Mouse (Mus musculus): ENCODE data around the gene Prdm16. TPM values are rescaled to one million over a fixed set of nuclear protein-coding genes. Genes with fewer than 3 reads are reported as not detected.

Prdm16 gene
- polyA plus RNA-seq, 1 experiment: not detected

GRCm38 (mm10) chr4:154414885-154415284 lies 221.8 kb downstream of the Prdm16 start:
- no peak overlapping the region for H3ac ChIP-seq (ENCODE audit: control insufficient read depth, insufficient read length)
- no peak overlapping the region for H3K4me2 ChIP-seq (ENCODE audit: low read depth)
- TF ChIP-seq MYOG (IDR thresholded peaks at IDR 0.05; ENCODE audit: control insufficient read depth in 1 of 3, insufficient read depth in 1 of 3, insufficient read length in 2 of 3, low read depth in 2 of 3) (no peak), MAX (IDR thresholded peaks at IDR 0.05; ENCODE audit: low read depth) (no peak), POLR2A (IDR thresholded peaks at IDR 0.05; ENCODE audit: insufficient read length, low read depth) (no peak), SRF (IDR thresholded peaks at IDR 0.05; ENCODE audit: control insufficient read depth, insufficient read length, low read depth) (no peak), REST (IDR thresholded peaks at IDR 0.05; ENCODE audit: insufficient read depth, insufficient read length) (no peak), USF1 (IDR thresholded peaks at IDR 0.05; ENCODE audit: low read depth) (no peak), TCF3 (IDR thresholded peaks at IDR 0.05; ENCODE audit: insufficient read length, low read depth) (no peak), TCF12 (IDR thresholded peaks at IDR 0.05; ENCODE audit: insufficient read depth, poor library complexity, severe bottlenecking) (no peak), POLR2AphosphoS2 (IDR thresholded peaks at IDR 0.05; ENCODE audit: insufficient read length, low read depth) (no peak), CEBPB (IDR thresholded peaks at IDR 0.05; ENCODE audit: insufficient read depth, poor library complexity, severe bottlenecking) (no peak), MYOD1 (IDR thresholded peaks at IDR 0.05; ENCODE audit: control insufficient read depth in 1 of 3, insufficient read length in 2 of 3, low read depth in 2 of 3) (no peak), E2F4 (IDR thresholded peaks at IDR 0.05; ENCODE audit: insufficient read depth) (no peak)
- H3K79me2 ChIP-seq (ENCODE audit: control insufficient read depth, insufficient read depth): no peaks in the 10 kb centered on the region
- H3K36me3 ChIP-seq (ENCODE audit: control insufficient read depth, insufficient read depth): no peaks in the 10 kb centered on the region
- H3K4me3 ChIP-seq: no peak overlapping the region
- H3K27me3 ChIP-seq (ENCODE audit: control insufficient read depth, insufficient read depth, insufficient read length): no peaks in the 10 kb centered on the region

- H3K36me3 ChIP-seq (ENCODE audit: control insufficient read depth, insufficient read depth): no peaks in the 10 kb centered on the region
- H3K27me3 ChIP-seq (ENCODE audit: control insufficient read depth, insufficient read depth, insufficient read length): no peaks in the 10 kb centered on the region
- H3ac ChIP-seq (ENCODE audit: control insufficient read depth, insufficient read length): no peak overlapping the region
- no peak overlapping the region for H3K4me2 ChIP-seq (ENCODE audit: low read depth)
- no peaks in the 10 kb centered on the region for H3K79me2 ChIP-seq (ENCODE audit: control insufficient read depth, insufficient read depth)
- no peak overlapping the region for H3K4me3 ChIP-seq
- TF ChIP-seq SRF (IDR thresholded peaks at IDR 0.05; ENCODE audit: control insufficient read depth, insufficient read length, low read depth) (no peak), TCF3 (IDR thresholded peaks at IDR 0.05; ENCODE audit: insufficient read length, low read depth) (no peak), MAX (IDR thresholded peaks at IDR 0.05; ENCODE audit: low read depth) (no peak), MYOG (IDR thresholded peaks at IDR 0.05; ENCODE audit: control insufficient read depth in 1 of 3, insufficient read depth in 1 of 3, insufficient read length in 2 of 3, low read depth in 2 of 3) (no peak), TCF12 (IDR thresholded peaks at IDR 0.05; ENCODE audit: insufficient read depth, poor library complexity, severe bottlenecking) (no peak), REST (IDR thresholded peaks at IDR 0.05; ENCODE audit: insufficient read depth, insufficient read length) (no peak), POLR2A (IDR thresholded peaks at IDR 0.05; ENCODE audit: insufficient read length, low read depth) (no peak), POLR2AphosphoS2 (IDR thresholded peaks at IDR 0.05; ENCODE audit: insufficient read length, low read depth) (no peak), MYOD1 (IDR thresholded peaks at IDR 0.05; ENCODE audit: control insufficient read depth in 1 of 3, insufficient read length in 2 of 3, low read depth in 2 of 3) (no peak), USF1 (IDR thresholded peaks at IDR 0.05; ENCODE audit: low read depth) (no peak), E2F4 (IDR thresholded peaks at IDR 0.05; ENCODE audit: insufficient read depth) (no peak), CEBPB (IDR thresholded peaks at IDR 0.05; ENCODE audit: insufficient read depth, poor library complexity, severe bottlenecking) (no peak)
These were observed 226.1 kb downstream of the Prdm16 start for GRCm38 (mm10) chr4:154410559-154410958.

- Histone ChIP-seq H3ac (ENCODE audit: control insufficient read depth, insufficient read length) (no peak overlapping the region), H3K36me3 (ENCODE audit: control insufficient read depth, insufficient read depth) (no peaks in the 10 kb centered on the region), H3K27me3 (ENCODE audit: control insufficient read depth, insufficient read depth, insufficient read length) (no peaks in the 10 kb centered on the region), H3K79me2 (ENCODE audit: control insufficient read depth, insufficient read depth) (no peaks in the 10 kb centered on the region), H3K4me3 (no peak overlapping the region), H3K4me2 (ENCODE audit: low read depth) (no peak overlapping the region)
- TF ChIP-seq TCF3 (IDR thresholded peaks at IDR 0.05; ENCODE audit: insufficient read length, low read depth) (no peak), SRF (IDR thresholded peaks at IDR 0.05; ENCODE audit: control insufficient read depth, insufficient read length, low read depth) (no peak), REST (IDR thresholded peaks at IDR 0.05; ENCODE audit: insufficient read depth, insufficient read length) (no peak), POLR2AphosphoS2 (IDR thresholded peaks at IDR 0.05; ENCODE audit: insufficient read length, low read depth) (no peak), POLR2A (IDR thresholded peaks at IDR 0.05; ENCODE audit: insufficient read length, low read depth) (no peak), TCF12 (IDR thresholded peaks at IDR 0.05; ENCODE audit: insufficient read depth, poor library complexity, severe bottlenecking) (no peak), MYOG (IDR thresholded peaks at IDR 0.05; ENCODE audit: control insufficient read depth in 1 of 3, insufficient read depth in 1 of 3, insufficient read length in 2 of 3, low read depth in 2 of 3) (no peak), CEBPB (IDR thresholded peaks at IDR 0.05; ENCODE audit: insufficient read depth, poor library complexity, severe bottlenecking) (no peak), USF1 (IDR thresholded peaks at IDR 0.05; ENCODE audit: low read depth) (no peak), MYOD1 (IDR thresholded peaks at IDR 0.05; ENCODE audit: control insufficient read depth in 1 of 3, insufficient read length in 2 of 3, low read depth in 2 of 3) (no peak), E2F4 (IDR thresholded peaks at IDR 0.05; ENCODE audit: insufficient read depth) (no peak), MAX (IDR thresholded peaks at IDR 0.05; ENCODE audit: low read depth) (no peak)
These were observed 226.8 kb downstream of the Prdm16 start for GRCm38 (mm10) chr4:154409841-154410240.

GRCm38 (mm10) chr4:154409237-154409721 lies 227.4 kb downstream of the Prdm16 start:
- H3K79me2 ChIP-seq (ENCODE audit: control insufficient read depth, insufficient read depth): no peaks in the 10 kb centered on the region
- TF ChIP-seq MAX (IDR thresholded peaks at IDR 0.05; ENCODE audit: low read depth) (no peak), CEBPB (IDR thresholded peaks at IDR 0.05; ENCODE audit: insufficient read depth, poor library complexity, severe bottlenecking) (no peak), POLR2A (IDR thresholded peaks at IDR 0.05; ENCODE audit: insufficient read length, low read depth) (no peak), E2F4 (IDR thresholded peaks at IDR 0.05; ENCODE audit: insufficient read depth) (no peak)
- no peaks in the 10 kb centered on the region for H3K27me3 ChIP-seq (ENCODE audit: control insufficient read depth, insufficient read depth, insufficient read length)
- H3K4me2 ChIP-seq (ENCODE audit: low read depth): no peak overlapping the region
- H3K4me3 ChIP-seq: no peak overlapping the region
- H3K36me3 ChIP-seq (ENCODE audit: control insufficient read depth, insufficient read depth): no peaks in the 10 kb centered on the region
- no peak overlapping the region for H3ac ChIP-seq (ENCODE audit: control insufficient read depth, insufficient read length)

- Histone ChIP-seq H3K4me2 (ENCODE audit: low read depth) (no peak overlapping the region), H3ac (ENCODE audit: control insufficient read depth, insufficient read length) (no peak overlapping the region), H3K4me3 (no peak overlapping the region), H3K36me3 (ENCODE audit: control insufficient read depth, insufficient read depth) (no peaks in the 10 kb centered on the region), H3K79me2 (ENCODE audit: control insufficient read depth, insufficient read depth) (no peaks in the 10 kb centered on the region), H3K27me3 (ENCODE audit: control insufficient read depth, insufficient read depth, insufficient read length) (no peaks in the 10 kb centered on the region)
- no peak for TF ChIP-seq USF1 (IDR thresholded peaks at IDR 0.05; ENCODE audit: low read depth)
- no peak for TF ChIP-seq MYOG (IDR thresholded peaks at IDR 0.05; ENCODE audit: control insufficient read depth in 1 of 3, insufficient read depth in 1 of 3, insufficient read length in 2 of 3, low read depth in 2 of 3)
- no peak for TF ChIP-seq CEBPB (IDR thresholded peaks at IDR 0.05; ENCODE audit: insufficient read depth, poor library complexity, severe bottlenecking)
- TF ChIP-seq POLR2AphosphoS2 (IDR thresholded peaks at IDR 0.05; ENCODE audit: insufficient read length, low read depth): no peak
- TF ChIP-seq TCF3 (IDR thresholded peaks at IDR 0.05; ENCODE audit: insufficient read length, low read depth): no peak
- no peak for TF ChIP-seq MYOD1 (IDR thresholded peaks at IDR 0.05; ENCODE audit: control insufficient read depth in 1 of 3, insufficient read length in 2 of 3, low read depth in 2 of 3)
- no peak for TF ChIP-seq SRF (IDR thresholded peaks at IDR 0.05; ENCODE audit: control insufficient read depth, insufficient read length, low read depth)
- no peak for TF ChIP-seq E2F4 (IDR thresholded peaks at IDR 0.05; ENCODE audit: insufficient read depth)
- no peak for TF ChIP-seq MAX (IDR thresholded peaks at IDR 0.05; ENCODE audit: low read depth)
- TF ChIP-seq TCF12 (IDR thresholded peaks at IDR 0.05; ENCODE audit: insufficient read depth, poor library complexity, severe bottlenecking): no peak
- TF ChIP-seq REST (IDR thresholded peaks at IDR 0.05; ENCODE audit: insufficient read depth, insufficient read length): no peak
- TF ChIP-seq POLR2A (IDR thresholded peaks at IDR 0.05; ENCODE audit: insufficient read length, low read depth): no peak
These were observed 233.7 kb downstream of the Prdm16 start for GRCm38 (mm10) chr4:154402948-154403347.

Data from myocyte (in vitro differentiated cells).